Mouse (Mus musculus): ENCODE measurements at regions not wholly inside any gene's neighbourhood (a gene's known extent, or its start where the extent isn't known, plus 50 kb on each side); places are given as distances from the start of the nearest gene placed in this dataset.

DNA sequence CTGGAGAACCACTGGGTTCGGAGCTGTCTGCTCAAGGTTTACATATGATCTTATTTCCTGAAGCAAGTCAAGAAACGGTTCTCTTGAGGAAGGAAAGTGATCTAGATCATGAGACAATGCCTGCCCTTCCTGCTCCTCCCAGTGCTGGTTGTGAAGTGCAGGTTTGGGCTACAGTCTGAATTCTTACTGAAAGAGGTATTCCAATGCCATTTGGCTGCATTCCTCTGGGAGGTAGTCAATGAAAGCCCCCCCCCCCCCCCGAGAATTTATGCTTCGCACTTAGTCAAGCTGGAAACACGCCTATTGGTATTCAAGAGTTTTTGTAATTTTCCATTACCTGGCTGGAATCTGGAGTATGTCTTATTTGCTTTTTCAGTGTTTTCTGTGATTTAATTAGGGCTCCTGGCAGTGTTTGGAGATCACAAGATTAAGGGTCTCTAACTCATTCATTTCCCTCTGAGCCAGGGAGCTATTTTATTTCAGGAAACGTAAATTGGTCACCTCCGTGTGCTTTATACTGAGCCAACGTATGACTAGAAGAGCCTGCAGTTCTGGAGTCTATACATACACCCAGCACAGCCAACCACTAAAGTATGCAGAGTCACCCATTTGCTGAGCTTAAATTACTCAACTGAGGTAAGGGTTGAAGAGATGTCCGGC is 84.7 kb upstream of the Ranbp3l start:
- TF ChIP-seq EP300 (optimal IDR thresholded peaks at IDR 0.05) (no peak), CTCF (IDR thresholded peaks at IDR 0.05; ENCODE audit: low read depth) (no peak)
